Mouse (Mus musculus): ENCODE measurements around the gene Nfkbid. TPM values are rescaled to one million over a fixed set of nuclear protein-coding genes. Genes with fewer than 3 reads are reported as not detected.

Nfkbid gene
- polyA plus RNA-seq, 1 experiment from 2014 or later: 1.8 TPM

GRCm38 (mm10) chr7:30436879-30437278 lies 15.3 kb downstream of the Nfkbid start:
- peaks cover 90% of the 10 kb centered on the region for H3K36me3 ChIP-seq (replicated peaks; ENCODE audit: control insufficient read depth, insufficient read depth)
- no peak overlapping the region; the same call in 1 of the 2 replicates for H3K9ac ChIP-seq
- H3K27ac ChIP-seq: no peak overlapping the region
- no peak overlapping the region for H3K4me2 ChIP-seq (replicated peaks)
- DNase-seq (ENCODE audit: low spot score) (no peak), ATAC-seq (ENCODE audit: low FRiP score) (no peak)
- 22% methylated on average over 10 of the region's 10 CpGs for WGBS
- no peaks in the 10 kb centered on the region for H3K27me3 ChIP-seq (ENCODE audit: control insufficient read depth, insufficient read depth, low read length)
- H3K9me3 ChIP-seq (ENCODE audit: control insufficient read depth, low read length): no peaks in the 10 kb centered on the region
- no peak overlapping the region for H3K4me3 ChIP-seq (replicated peaks; ENCODE audit: low read length)
- H3K4me1 ChIP-seq (replicated peaks; ENCODE audit: control insufficient read depth, insufficient read depth, low read length): no peaks in the 10 kb centered on the region

GRCm38 (mm10) chr7:30439734-30440133 lies 18.2 kb downstream of the Nfkbid start:
- Histone ChIP-seq H3K4me2 (replicated peaks) (no peak overlapping the region), H3K27ac (no peak overlapping the region), H3K9ac (no peak overlapping the region), H3K36me3 (replicated peaks; ENCODE audit: control insufficient read depth, insufficient read depth) (peaks cover 86% of the 10 kb centered on the region), H3K4me3 (replicated peaks; ENCODE audit: low read length) (no peak overlapping the region), H3K27me3 (ENCODE audit: control insufficient read depth, insufficient read depth, low read length) (no peaks in the 10 kb centered on the region), H3K9me3 (ENCODE audit: control insufficient read depth, low read length) (no peaks in the 10 kb centered on the region), H3K4me1 (replicated peaks; ENCODE audit: control insufficient read depth, insufficient read depth, low read length) (peaks cover 16% of the 10 kb centered on the region; the same call in 1 of the 2 replicates)
- WGBS: 80% methylated on average over 13 of the region's 13 CpGs
- no peak for ATAC-seq (ENCODE audit: low FRiP score)
- no peak for DNase-seq (ENCODE audit: low spot score)

- H3K9ac ChIP-seq: no peak overlapping the region
- H3K9me3 ChIP-seq (ENCODE audit: control insufficient read depth, low read length): no peaks in the 10 kb centered on the region
- H3K36me3 ChIP-seq (replicated peaks; ENCODE audit: control insufficient read depth, insufficient read depth): peaks cover 76% of the 10 kb centered on the region
- ATAC-seq (ENCODE audit: low FRiP score): no peak
- peaks cover 16% of the 10 kb centered on the region; the same call in 1 of the 2 replicates for H3K4me1 ChIP-seq (replicated peaks; ENCODE audit: control insufficient read depth, insufficient read depth, low read length)
- no peak overlapping the region for H3K4me3 ChIP-seq (replicated peaks; ENCODE audit: low read length)
- H3K27ac ChIP-seq: no peak overlapping the region
- WGBS: 33% methylated on average over 2 of the region's 5 CpGs
- H3K27me3 ChIP-seq (ENCODE audit: control insufficient read depth, insufficient read depth, low read length): no peaks in the 10 kb centered on the region
- H3K4me2 ChIP-seq (replicated peaks): no peak overlapping the region
- DNase-seq (ENCODE audit: low spot score): peak; percentile 72
Measured at GRCm38 (mm10) chr7:30440697-30441096, 19.2 kb downstream of the Nfkbid start.

- Histone ChIP-seq H3K4me1 (replicated peaks; ENCODE audit: control insufficient read depth, insufficient read depth, low read length) (peaks cover 25% of the 10 kb centered on the region; the same call in 1 of the 2 replicates), H3K4me2 (replicated peaks) (peak overlapping the region; percentile 82), H3K4me3 (replicated peaks; ENCODE audit: low read length) (peak overlapping the region; percentile 92), H3K9me3 (ENCODE audit: control insufficient read depth, low read length) (no peaks in the 10 kb centered on the region), H3K27ac (peak overlapping the region; percentile 99), H3K9ac (peak overlapping the region; percentile 98; the same call in 1 of the 2 replicates), H3K27me3 (ENCODE audit: control insufficient read depth, insufficient read depth, low read length) (no peaks in the 10 kb centered on the region), H3K36me3 (replicated peaks; ENCODE audit: control insufficient read depth, insufficient read depth) (peaks cover 47% of the 10 kb centered on the region)
- no peak for ATAC-seq (ENCODE audit: low FRiP score)
- 17% methylated on average over 9 of the region's 9 CpGs for WGBS
- DNase-seq (ENCODE audit: low spot score): no peak
Measured at GRCm38 (mm10) chr7:30443696-30444095, 22.2 kb downstream of the Nfkbid start.

- Histone ChIP-seq H3K9ac (peak overlapping the region; percentile 98), H3K36me3 (replicated peaks; ENCODE audit: control insufficient read depth, insufficient read depth) (peaks cover 40% of the 10 kb centered on the region), H3K4me2 (replicated peaks) (peak overlapping the region; percentile 82), H3K9me3 (ENCODE audit: control insufficient read depth, low read length) (no peaks in the 10 kb centered on the region), H3K27ac (peak overlapping the region; percentile 99), H3K27me3 (ENCODE audit: control insufficient read depth, insufficient read depth, low read length) (no peaks in the 10 kb centered on the region), H3K4me1 (replicated peaks; ENCODE audit: control insufficient read depth, insufficient read depth, low read length) (peaks cover 25% of the 10 kb centered on the region; the same call in 1 of the 2 replicates), H3K4me3 (replicated peaks; ENCODE audit: low read length) (peak overlapping the region; percentile 92)
- under 1% methylated on average over 38 of the region's 38 CpGs for WGBS
- DNase-seq (ENCODE audit: low spot score) (peak; percentile 78), ATAC-seq (ENCODE audit: low FRiP score) (peak; percentile 68)
Measured at GRCm38 (mm10) chr7:30444154-30444970, 22.8 kb downstream of the Nfkbid start.

- WGBS: under 1% methylated on average over 53 of the region's 72 CpGs
- Histone ChIP-seq H3K4me2 (replicated peaks) (peak within 1 kb of the TSS; percentile 82), H3K9ac (peak within 1 kb of the TSS; percentile 98), H3K4me3 (replicated peaks; ENCODE audit: low read length) (peak within 1 kb of the TSS; percentile 92), H3K27ac (peak within 1 kb of the TSS; percentile 99), H3K4me1 (replicated peaks; ENCODE audit: control insufficient read depth, insufficient read depth, low read length) (peaks cover 25% of the 10 kb centered on the region; the same call in 1 of the 2 replicates), H3K27me3 (ENCODE audit: control insufficient read depth, insufficient read depth, low read length) (no peaks in the 10 kb centered on the region), H3K36me3 (replicated peaks; ENCODE audit: control insufficient read depth, insufficient read depth) (peaks cover 32% of the 10 kb centered on the region), H3K9me3 (ENCODE audit: control insufficient read depth, low read length) (no peaks in the 10 kb centered on the region)
- peak; percentile 82 for DNase-seq (ENCODE audit: low spot score)
- peak; percentile 84 for ATAC-seq (ENCODE audit: low FRiP score)
Measured at GRCm38 (mm10) chr7:30444971-30445751, 23.6 kb downstream of the Nfkbid start, which contains the start of gene Aplp1. Gene Aplp1 (minus strand): TSS chr7:30445535.

- Histone ChIP-seq H3K9ac (no peak overlapping the region), H3K4me1 (replicated peaks; ENCODE audit: control insufficient read depth, insufficient read depth, low read length) (peaks cover 9% of the 10 kb centered on the region; the same call in 1 of the 2 replicates), H3K36me3 (replicated peaks; ENCODE audit: control insufficient read depth, insufficient read depth) (no peaks in the 10 kb centered on the region), H3K4me2 (replicated peaks) (no peak overlapping the region), H3K9me3 (ENCODE audit: control insufficient read depth, low read length) (no peaks in the 10 kb centered on the region), H3K27me3 (ENCODE audit: control insufficient read depth, insufficient read depth, low read length) (peaks cover 31% of the 10 kb centered on the region), H3K4me3 (replicated peaks; ENCODE audit: low read length) (no peak overlapping the region), H3K27ac (no peak overlapping the region)
- WGBS: 80% methylated on average over 7 of the region's 7 CpGs
- DNase-seq (ENCODE audit: low spot score): no peak
- no peak for ATAC-seq (ENCODE audit: low FRiP score)
Measured at GRCm38 (mm10) chr7:30450241-30450640, 28.7 kb downstream of the Nfkbid start.

- ATAC-seq (ENCODE audit: low FRiP score) (no peak), DNase-seq (ENCODE audit: low spot score) (no peak)
- Histone ChIP-seq H3K27ac (no peak overlapping the region), H3K9ac (no peak overlapping the region; the same call in 1 of the 2 replicates), H3K4me2 (replicated peaks) (peak overlapping the region; percentile 40), H3K36me3 (replicated peaks; ENCODE audit: control insufficient read depth, insufficient read depth) (no peaks in the 10 kb centered on the region), H3K27me3 (ENCODE audit: control insufficient read depth, insufficient read depth, low read length) (peaks cover 57% of the 10 kb centered on the region), H3K4me1 (replicated peaks; ENCODE audit: control insufficient read depth, insufficient read depth, low read length) (peaks cover 21% of the 10 kb centered on the region), H3K4me3 (replicated peaks; ENCODE audit: low read length) (peak overlapping the region; percentile 17), H3K9me3 (ENCODE audit: control insufficient read depth, low read length) (no peaks in the 10 kb centered on the region)
- 15% methylated on average over 25 of the region's 25 CpGs for WGBS
Measured at GRCm38 (mm10) chr7:30453327-30453726, 31.8 kb downstream of the Nfkbid start.

GRCm38 (mm10) chr7:30453766-30454165 lies 32.2 kb downstream of the Nfkbid start:
- no peak overlapping the region; the same call in 1 of the 2 replicates for H3K9ac ChIP-seq
- H3K27ac ChIP-seq: no peak overlapping the region
- no peaks in the 10 kb centered on the region for H3K36me3 ChIP-seq (replicated peaks; ENCODE audit: control insufficient read depth, insufficient read depth)
- H3K4me1 ChIP-seq (replicated peaks; ENCODE audit: control insufficient read depth, insufficient read depth, low read length): peaks cover 22% of the 10 kb centered on the region
- peak overlapping the region; percentile 17 for H3K4me3 ChIP-seq (replicated peaks; ENCODE audit: low read length)
- H3K4me2 ChIP-seq (replicated peaks): peak overlapping the region; percentile 40
- ATAC-seq (ENCODE audit: low FRiP score) (no peak), DNase-seq (ENCODE audit: low spot score) (no peak)
- peaks cover 57% of the 10 kb centered on the region for H3K27me3 ChIP-seq (ENCODE audit: control insufficient read depth, insufficient read depth, low read length)
- WGBS: 3% methylated on average over 25 of the region's 25 CpGs
- H3K9me3 ChIP-seq (ENCODE audit: control insufficient read depth, low read length): no peaks in the 10 kb centered on the region
